Mouse (Mus musculus) midbrain, embryonic 15.5 days (tissue): ENCODE results near the gene Mblac2. TPM values are rescaled to one million over a fixed set of nuclear protein-coding genes. Genes with fewer than 3 reads are reported as not detected.

Experiments used
- ATAC-seq: fragments of 200-750 bp; cut with Nextera tagmentation; replicated peaks from 2 replicates; pipeline ENCODE4 v1.8.0; 2017; ENCODE audit warnings: moderate TSS enrichment
- H3K27ac ChIP-seq: fragments of 300-500 bp; sonication (generic); 2 replicates; pipeline ENCODE4 v1.5.1; 2015; ENCODE audit warnings: mild to moderate bottlenecking, inconsistent platforms
- H3K27me3 ChIP-seq: fragments of 300-500 bp; sonication (generic); replicated peaks from 2 replicates; pipeline ENCODE4 v1.6.1; 2015; ENCODE audit warnings: inconsistent platforms
- H3K36me3 ChIP-seq: fragments of 300-500 bp; sonication (generic); replicated peaks from 2 replicates; pipeline ENCODE4 v1.6.1; 2015; ENCODE audit warnings: inconsistent platforms
- H3K4me1 ChIP-seq: fragments of 300-500 bp; sonication (generic); 2 replicates; pipeline ENCODE4 v1.6.1; 2015; ENCODE audit warnings: inconsistent platforms
- H3K4me2 ChIP-seq: fragments of 300-500 bp; sonication (generic); 2 replicates; pipeline ENCODE4 v1.6.1; 2015; ENCODE audit warnings: inconsistent platforms, mild to moderate bottlenecking, moderate library complexity
- H3K4me3 ChIP-seq: fragments of 300-500 bp; sonication (generic); 2 replicates; pipeline ENCODE4 v1.5.1; 2015; ENCODE audit warnings: mild to moderate bottlenecking, inconsistent platforms
- H3K9ac ChIP-seq: fragments of 300-500 bp; sonication (generic); 2 replicates; pipeline ENCODE4 v1.6.1; 2015; ENCODE audit warnings: mild to moderate bottlenecking, inconsistent platforms
- H3K9me3 ChIP-seq: fragments of 300-500 bp; sonication (generic); 2 replicates; pipeline ENCODE4 v1.6.1; 2016; ENCODE audit warnings: inconsistent platforms
- WGBS: fragments of 180-500 bp; shearing (Covaris S2); methylation state at CpG from one replicate; pipeline ENCODE4 v1.1.7; 2015; ENCODE audit warnings: mixed read lengths; 5-methylcytosine and 5-hydroxymethylcytosine counted together
- polyA plus RNA-seq: library from polyadenylated mRNA; unstranded; fragments of >200 nt; fragmentation: Nextera tagmentation; extraction: Ambion mirVana; gene quantifications from 2 replicates; pipeline ENCODE4 v1.2.1, GENCODE M21; 2015

Mblac2 gene
- polyA plus RNA-seq, 1 experiment from 2014 or later: 42.1 TPM

GRCm38 (mm10) chr13:81783405-81784342 is 72.5 kb downstream of the Mblac2 start:
- H3K27me3 ChIP-seq: no peaks in the 10 kb centered on the region
- H3K36me3 ChIP-seq: peaks cover 7% of the 10 kb centered on the region; the same call in 1 of the 2 replicates
- peak overlapping the region; percentile 48 for H3K4me2 ChIP-seq
- under 1% methylated on average over 57 of the region's 62 CpGs for WGBS
- H3K27ac ChIP-seq: peak overlapping the region; percentile 100
- no peaks in the 10 kb centered on the region for H3K9me3 ChIP-seq
- H3K9ac ChIP-seq: peak overlapping the region; percentile 91
- H3K4me3 ChIP-seq: peak overlapping the region; percentile 83
- peak; percentile 99 for ATAC-seq
- peaks cover 26% of the 10 kb centered on the region for H3K4me1 ChIP-seq

- H3K36me3 ChIP-seq: peaks cover 12% of the 10 kb centered on the region; the same call in 1 of the 2 replicates
- no peak overlapping the region for H3K27ac ChIP-seq
- peak overlapping the region; percentile 10; the same call in 1 of the 2 replicates for H3K4me2 ChIP-seq
- ATAC-seq: no peak
- 66% methylated on average over 11 of the region's 11 CpGs for WGBS
- H3K9ac ChIP-seq: peak overlapping the region; percentile 16; the same call in 1 of the 2 replicates
- H3K27me3 ChIP-seq: no peaks in the 10 kb centered on the region
- H3K4me3 ChIP-seq: no peak overlapping the region
- peaks cover 26% of the 10 kb centered on the region for H3K4me1 ChIP-seq
- H3K9me3 ChIP-seq: no peaks in the 10 kb centered on the region
Observed at GRCm38 (mm10) chr13:81785766-81786480, 74.8 kb downstream of the Mblac2 start.

GRCm38 (mm10) chr13:81790160-81790559 is 79.0 kb downstream of the Mblac2 start:
- 98% methylated on average over 8 of the region's 8 CpGs for WGBS

GRCm38 (mm10) chr13:81791861-81792260 is 80.7 kb downstream of the Mblac2 start:
- H3K36me3 ChIP-seq: peaks cover 14% of the 10 kb centered on the region; the same call in 1 of the 2 replicates
- H3K9ac ChIP-seq: no peak overlapping the region
- no peaks in the 10 kb centered on the region for H3K27me3 ChIP-seq
- ATAC-seq: no peak
- no peak overlapping the region for H3K27ac ChIP-seq
- H3K4me2 ChIP-seq: no peak overlapping the region
- H3K4me1 ChIP-seq: no peaks in the 10 kb centered on the region
- WGBS: 93% methylated on average over 8 of the region's 8 CpGs
- no peak overlapping the region for H3K4me3 ChIP-seq
- H3K9me3 ChIP-seq: no peaks in the 10 kb centered on the region

More at GRCm38 (mm10) chr13:81790160-81790559, 79.0 kb downstream of the Mblac2 start:
- no peak overlapping the region for H3K27ac ChIP-seq
- H3K36me3 ChIP-seq: peaks cover 14% of the 10 kb centered on the region; the same call in 1 of the 2 replicates
- no peak overlapping the region for H3K4me3 ChIP-seq
- H3K27me3 ChIP-seq: no peaks in the 10 kb centered on the region
- no peak for ATAC-seq
- H3K9ac ChIP-seq: no peak overlapping the region
- H3K4me1 ChIP-seq: peaks cover 10% of the 10 kb centered on the region
- H3K9me3 ChIP-seq: no peaks in the 10 kb centered on the region
- H3K4me2 ChIP-seq: no peak overlapping the region

- H3K36me3 ChIP-seq: 0 out of 2 replicates have a peak, but pooled peaks cover 7% of the 10 kb centered on the region
- no peak overlapping the region for H3K4me3 ChIP-seq
- ATAC-seq: no peak
- H3K9ac ChIP-seq: no peak overlapping the region
- no peak overlapping the region for H3K27ac ChIP-seq
- H3K27me3 ChIP-seq: no peaks in the 10 kb centered on the region
- H3K4me1 ChIP-seq: no peaks in the 10 kb centered on the region
- no peaks in the 10 kb centered on the region for H3K9me3 ChIP-seq
- 71% methylated on average over 1 of the region's 1 CpGs for WGBS
- no peak overlapping the region for H3K4me2 ChIP-seq
Observed at GRCm38 (mm10) chr13:81793850-81794249, 82.7 kb downstream of the Mblac2 start.

- no peak for ATAC-seq
- 40% methylated on average over 3 of the region's 3 CpGs for WGBS
Observed at GRCm38 (mm10) chr13:81801121-81801520, 90.0 kb downstream of the Mblac2 start.

More at GRCm38 (mm10) chr13:81801121-81801520, 90.0 kb downstream of the Mblac2 start:
- Histone ChIP-seq H3K9ac (no peak overlapping the region), H3K27ac (no peak overlapping the region), H3K9me3 (no peaks in the 10 kb centered on the region), H3K4me1 (no peaks in the 10 kb centered on the region), H3K4me2 (no peak overlapping the region), H3K4me3 (no peak overlapping the region), H3K36me3 (no peaks in the 10 kb centered on the region), H3K27me3 (no peaks in the 10 kb centered on the region)

Other genes starting within 250 kb of the Mblac2 start
- gene Adgrv1, start 78.2 kb upstream of the Mblac2 start, polyA plus RNA-seq: 9.5 and 9.7 TPM in 2 replicates
- gene Lysmd3, start 53.7 kb upstream of the Mblac2 start, polyA plus RNA-seq: 17.5 and 17.9 TPM in 2 replicates
- gene Polr3g, start 328 bp upstream of the Mblac2 start, polyA plus RNA-seq: 4.9 and 5.0 TPM in 2 replicates
- 184 and 196 TPM in 2 replicates for gene Cetn3, start 71.7 kb downstream of the Mblac2 start, polyA plus RNA-seq